Mouse (Mus musculus) ES-E14 (cell line): ENCODE data around the gene Ptms. TPM values are rescaled to one million over a fixed set of nuclear protein-coding genes. Genes with fewer than 3 reads are reported as not detected.

Source experiments
- DNase-seq: peaks from one replicate; pipeline ENCODE4 v3.0.0-alpha.2; 2013; ENCODE audit warnings: low read depth, low spot score
- H3K27ac ChIP-seq: 2 replicates; pipeline ENCODE4 v1.5.1; 2012; ENCODE audit warnings: low read depth, mild to moderate bottlenecking, low read length, moderate library complexity, mixed read lengths; ENCODE audit not compliant: poor library complexity, insufficient read depth, severe bottlenecking
- H3K36me3 ChIP-seq: 2 replicates; pipeline ENCODE4 v1.6.1; 2012; ENCODE audit warnings: mild to moderate bottlenecking, low read length, moderate library complexity, mixed read lengths; ENCODE audit not compliant: control insufficient read depth, poor library complexity, insufficient read depth, severe bottlenecking
- H3K4me1 ChIP-seq, 2 experiments: fragments of 150-350 bp in 1 of 2; sonication (generic) in 1 of 2; 2 replicates each; pipeline ENCODE4 v1.6.1; 2012; ENCODE audit warnings: low read length in 2 of 2, mild to moderate bottlenecking in 1 of 2, mixed read lengths in 1 of 2; ENCODE audit not compliant: control insufficient read depth in 2 of 2, insufficient read depth in 2 of 2, poor library complexity in 1 of 2
- H3K4me3 ChIP-seq, 2 experiments: fragments of 150-350 bp in 1 of 2; sonication (generic) in 1 of 2; 2 replicates each; pipeline ENCODE4 v1.5.1; 2012; ENCODE audit warnings: low read length in 2 of 2, low read depth in 1 of 2, mild to moderate bottlenecking in 1 of 2, mixed read lengths in 1 of 2; ENCODE audit not compliant: insufficient read depth in 1 of 2, poor library complexity in 1 of 2, severe bottlenecking in 1 of 2
- H3K9ac ChIP-seq: 2 replicates; pipeline ENCODE4 v1.6.1; 2012; ENCODE audit warnings: low read depth, mild to moderate bottlenecking, low read length, mixed read lengths; ENCODE audit not compliant: poor library complexity, insufficient read depth, severe bottlenecking
- H3K9me3 ChIP-seq: fragments of 150-350 bp; sonication (generic); 2 replicates; pipeline ENCODE4 v1.6.1; 2012; ENCODE audit warnings: low read depth, mild to moderate bottlenecking, low read length; ENCODE audit not compliant: control insufficient read depth, insufficient read depth
- CHD2 ChIP-seq: IDR thresholded peaks from 2 replicates; pipeline ENCODE4 v1.6.1; 2014; ENCODE audit warnings: mild to moderate bottlenecking, low read depth, low read length, inconsistent platforms
- HCFC1 ChIP-seq: IDR thresholded peaks from 2 replicates; pipeline ENCODE4 v1.6.1; 2012; ENCODE audit warnings: low read length, inconsistent platforms, borderline replicate concordance; ENCODE audit not compliant: insufficient read depth
- MAFK ChIP-seq: IDR thresholded peaks from 2 replicates; pipeline ENCODE4 v1.6.1; 2014; ENCODE audit warnings: mild to moderate bottlenecking, low read depth, low read length, inconsistent platforms; ENCODE audit not compliant: insufficient read depth
- ZC3H11A ChIP-seq: IDR thresholded peaks from 2 replicates; pipeline ENCODE4 v1.6.1; 2012; ENCODE audit warnings: low read depth, mild to moderate bottlenecking, inconsistent platforms, low read length, borderline replicate concordance
- ZNF384 ChIP-seq: IDR thresholded peaks from 2 replicates; pipeline ENCODE4 v1.6.1; 2012; ENCODE audit warnings: low read depth, low read length, inconsistent platforms
- in situ Hi-C, 2 experiments: fragments of 600-800 bp; cut with MboI; formaldehyde crosslinking; loops; one replicate each; pipeline ENCODE4 v1.15.1; 2025; ENCODE audit warnings: low sequenced_read_pairs in 2 of 2, inconsistent platforms in 1 of 2; ENCODE audit not compliant: unreplicated experiment in 2 of 2
- total RNA-seq: library from RNA; depleted of rRNA; stranded (reverse); fragments of 300-350 nt; gene quantifications from 2 replicates; pipeline ENCODE4 v1.2.3, GENCODE M21; 2012

Gene Ptms
- total RNA-seq, 1 experiment, result 66.7 TPM

DNA sequence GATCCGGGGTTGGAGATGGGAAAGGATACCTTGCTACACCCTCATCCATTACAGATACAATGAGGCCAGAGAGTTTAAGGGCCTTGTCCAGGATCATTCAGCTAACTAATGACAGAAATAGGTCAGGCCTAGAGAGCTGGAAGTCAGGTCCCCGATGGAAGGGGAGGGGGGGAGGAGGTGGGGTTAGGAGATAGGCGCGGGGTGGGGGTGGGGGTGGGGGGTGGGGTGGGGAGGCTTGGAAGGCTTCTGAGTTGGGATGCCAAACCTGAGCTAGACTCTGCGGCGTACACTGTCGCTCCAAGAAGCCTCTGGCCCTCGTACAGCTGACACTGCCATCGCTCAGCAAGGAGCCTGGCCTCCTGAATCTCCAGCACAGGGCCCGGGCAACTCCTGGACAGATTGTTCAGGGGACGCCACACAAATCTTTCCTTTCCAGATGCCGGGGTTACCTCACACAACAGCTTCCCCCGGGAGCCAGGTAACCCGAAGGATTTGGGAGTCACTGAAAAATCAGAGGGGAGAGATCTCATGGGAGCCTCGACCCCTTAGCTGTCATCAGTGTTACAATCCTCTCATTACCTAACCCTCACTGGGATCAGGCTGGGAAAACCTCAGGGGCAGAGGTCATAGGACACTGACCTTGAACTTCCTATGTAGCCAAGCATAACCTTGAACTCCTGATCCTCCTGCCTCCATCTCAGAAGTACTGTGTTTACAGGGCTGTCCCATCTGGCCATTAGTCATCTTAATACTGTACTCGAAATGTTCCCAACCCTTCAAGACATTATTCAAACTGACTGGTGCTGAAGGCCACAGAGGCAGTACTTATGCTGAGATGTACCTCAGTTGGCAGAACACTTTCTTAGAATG is 14.7 kb downstream of the Ptms start:
- DNase-seq, result no peak
- in situ Hi-C loops, result no loop called here
- H3K27ac ChIP-seq, result peak overlapping the region; percentile 89
- TF ChIP-seq ZC3H11A, result no peak
- no peak for TF ChIP-seq CHD2
- TF ChIP-seq HCFC1, result no peak
- no peak for TF ChIP-seq ZNF384
- TF ChIP-seq MAFK, result no peak
- H3K36me3 ChIP-seq, result no peaks in the 10 kb centered on the region
- peak overlapping the region; percentile 75; the same call in 1 of the 2 replicates for H3K9ac ChIP-seq
- peak overlapping the region; percentile 53 to 63 for H3K4me3 ChIP-seq
- peaks cover 1 to 25% of the 10 kb centered on the region in 2 experiments; a peak in 2 of 4 replicates for H3K4me1 ChIP-seq
- no peaks in the 10 kb centered on the region for H3K9me3 ChIP-seq

GRCm38 (mm10) chr6:124904161-124904981 is 15.5 kb downstream of the Ptms start:
- H3K4me3 ChIP-seq, result peak overlapping the region; percentile 53 to 66
- no peaks in the 10 kb centered on the region for H3K9me3 ChIP-seq
- no peaks in the 10 kb centered on the region for H3K36me3 ChIP-seq
- peak; percentile 72 for DNase-seq
- peaks cover 1 to 27% of the 10 kb centered on the region in 2 experiments; a peak in 2 of 4 replicates for H3K4me1 ChIP-seq
- in situ Hi-C loops, result no loop called here
- TF ChIP-seq ZNF384 (no peak), MAFK (0 out of 2 replicates have a peak, but pooled peaks have one; percentile 1)
- H3K9ac ChIP-seq, result peak overlapping the region; percentile 75
- H3K27ac ChIP-seq, result peak overlapping the region; percentile 89

GRCm38 (mm10) chr6:124903580-124904151 is 16.2 kb downstream of the Ptms start:
- peaks cover 1 to 25% of the 10 kb centered on the region in 2 experiments; a peak in 2 of 4 replicates for H3K4me1 ChIP-seq
- H3K9me3 ChIP-seq, result no peaks in the 10 kb centered on the region
- H3K27ac ChIP-seq, result peak overlapping the region; percentile 86
- peak; percentile 92 for DNase-seq
- H3K9ac ChIP-seq, result peak overlapping the region; percentile 48
- no peaks in the 10 kb centered on the region for H3K36me3 ChIP-seq
- in situ Hi-C loops, result no loop called here
- H3K4me3 ChIP-seq, result peak overlapping the region; percentile 49 to 66
- 0 out of 2 replicates have a peak, but pooled peaks have one; percentile 51 for TF ChIP-seq CHD2
- TF ChIP-seq ZNF384, result no peak
- no peak for TF ChIP-seq ZC3H11A
- 0 out of 2 replicates have a peak, but pooled peaks have one; percentile 6 for TF ChIP-seq MAFK
- TF ChIP-seq HCFC1, result peak; percentile 55; the same call in 1 of the 2 replicates

GRCm38 (mm10) chr6:124901851-124902250 is 18.1 kb downstream of the Ptms start:
- no peaks in the 10 kb centered on the region for H3K9me3 ChIP-seq
- no peak overlapping the region for H3K27ac ChIP-seq
- no peak overlapping the region for H3K4me3 ChIP-seq
- peaks cover 1 to 27% of the 10 kb centered on the region in 2 experiments; a peak in 2 of 4 replicates for H3K4me1 ChIP-seq
- no peak for DNase-seq
- H3K36me3 ChIP-seq, result no peaks in the 10 kb centered on the region
- in situ Hi-C loops, result no loop called here
- H3K9ac ChIP-seq, result no peak overlapping the region
- TF ChIP-seq MAFK (no peak), CHD2 (no peak), ZNF384 (no peak), ZC3H11A (no peak), HCFC1 (no peak)
